Mouse (Mus musculus) megakaryocyte progenitor cell, adult 5-6 weeks (primary cell): ENCODE measurements around the gene Olfr1087. TPM values are rescaled to one million over a fixed set of nuclear protein-coding genes. Genes with fewer than 3 reads are reported as not detected.
"Not testable (repeated sequence)": the region's sequence is repeated elsewhere in the genome, so short reads cannot be mapped to it uniquely, and the experiment has no call there.

Experiments
- ATAC-seq: replicated peaks from 2 replicates; pipeline ENCODE4 v1.8.0; 2016; ENCODE audit warnings: mild to moderate bottlenecking, moderate TSS enrichment, inconsistent platforms; ENCODE audit not compliant: poor library complexity
- total RNA-seq, 2 experiments: library from RNA; stranded (forward) in 1 of 2; stranded (reverse) in 1 of 2; fragments of 157-497, 149-512 nt in 1 of 2; fragments of 200-1000 nt in 1 of 2; gene quantifications; 2 replicates each; pipeline versions ENCODE4 v1.2.3 to v1.2.4; 2015 to 2017

Gene Olfr1087
- total RNA-seq (2015) (not detected in 2 replicates), total RNA-seq (2017) (not detected in 2 replicates)

- no peak for ATAC-seq
Measured at GRCm38 (mm10) chr2:86698295-86698694, at the start of gene Olfr1087. Gene Olfr1087 (minus strand): TSS chr2:86698395.

GRCm38 (mm10) chr2:86733601-86734000, 35.4 kb upstream of the Olfr1087 start, which contains the start of gene Olfr1089:
Gene Olfr1089 (minus strand): TSS chr2:86733701.
- no peak for ATAC-seq

GRCm38 (mm10) chr2:86679992-86680391, 18.2 kb downstream of the Olfr1087 start, which contains the start of gene Olfr1086:
Gene Olfr1086 (minus strand): TSS chr2:86680092.
- no peak for ATAC-seq

- ATAC-seq: no peak
Measured at GRCm38 (mm10) chr2:86661919-86662318, 36.3 kb downstream of the Olfr1087 start, which contains the start of gene Olfr1085. Gene Olfr1085 (minus strand): TSS chr2:86662019.

- not testable (repeated sequence) for ATAC-seq
Measured at GRCm38 (mm10) chr2:86639625-86640024, 58.6 kb downstream of the Olfr1087 start, which contains the start of gene Olfr1084. Gene Olfr1084 (minus strand): TSS chr2:86639725.

Other genes with a start within 250 kb of the Olfr1087 start
- gene Olfr1065, start 247.8 kb downstream of the Olfr1087 start, total RNA-seq (2015): not detected in 2 replicates
- not detected in 2 replicates for gene Olfr1065, start 247.8 kb downstream of the Olfr1087 start, total RNA-seq (2017)
- not detected in 2 replicates for gene Olfr1066, start 242.1 kb downstream of the Olfr1087 start, total RNA-seq (2015)
- not detected in 2 replicates for gene Olfr1066, start 242.1 kb downstream of the Olfr1087 start, total RNA-seq (2017)
- not detected in 2 replicates for gene Olfr228, start 211.0 kb downstream of the Olfr1087 start, total RNA-seq (2015)
- gene Olfr228, start 211.0 kb downstream of the Olfr1087 start, total RNA-seq (2017): not detected in 2 replicates
- gene Olfr1076, start 189.9 kb downstream of the Olfr1087 start, total RNA-seq (2015): not detected in 2 replicates
- gene Olfr1076, start 189.9 kb downstream of the Olfr1087 start, total RNA-seq (2017): not detected in 2 replicates
- not detected in 2 replicates for gene Olfr1079, start 155.9 kb downstream of the Olfr1087 start, total RNA-seq (2015)
- gene Olfr1079, start 155.9 kb downstream of the Olfr1087 start, total RNA-seq (2017): not detected in 2 replicates
- not detected in 2 replicates for gene Olfr1080, start 140.2 kb downstream of the Olfr1087 start, total RNA-seq (2015)
- gene Olfr1080, start 140.2 kb downstream of the Olfr1087 start, total RNA-seq (2017): not detected in 2 replicates
- not detected in 2 replicates for gene Olfr1082, start 99.4 kb downstream of the Olfr1087 start, total RNA-seq (2015)
- not detected in 2 replicates for gene Olfr1082, start 99.4 kb downstream of the Olfr1087 start, total RNA-seq (2017)
- gene Olfr1084, start 58.7 kb downstream of the Olfr1087 start, total RNA-seq (2015): not detected in 2 replicates
- not detected in 2 replicates for gene Olfr1084, start 58.7 kb downstream of the Olfr1087 start, total RNA-seq (2017)
- not detected in 2 replicates for gene Olfr1085, start 36.4 kb downstream of the Olfr1087 start, total RNA-seq (2015)
- gene Olfr1085, start 36.4 kb downstream of the Olfr1087 start, total RNA-seq (2017): not detected in 2 replicates
- not detected in 2 replicates for gene Olfr1086, start 18.3 kb downstream of the Olfr1087 start, total RNA-seq (2015)
- gene Olfr1086, start 18.3 kb downstream of the Olfr1087 start, total RNA-seq (2017): not detected in 2 replicates
- gene Olfr1089, start 35.3 kb upstream of the Olfr1087 start, total RNA-seq (2015): not detected in 2 replicates
- gene Olfr1089, start 35.3 kb upstream of the Olfr1087 start, total RNA-seq (2017): not detected in 2 replicates
- gene Olfr1090, start 60.6 kb upstream of the Olfr1087 start, total RNA-seq (2015): not detected in 2 replicates
- gene Olfr1090, start 60.6 kb upstream of the Olfr1087 start, total RNA-seq (2017): not detected in 2 replicates
- not detected in 2 replicates for gene Olfr1093, start 84.1 kb upstream of the Olfr1087 start, total RNA-seq (2015)
- not detected in 2 replicates for gene Olfr1093, start 84.1 kb upstream of the Olfr1087 start, total RNA-seq (2017)
- gene Olfr141, start 111.6 kb upstream of the Olfr1087 start, total RNA-seq (2015): not detected in 2 replicates
- not detected in 2 replicates for gene Olfr141, start 111.6 kb upstream of the Olfr1087 start, total RNA-seq (2017)
- not detected in 2 replicates for gene Olfr1094, start 126.3 kb upstream of the Olfr1087 start, total RNA-seq (2015)
- not detected in 2 replicates for gene Olfr1094, start 126.3 kb upstream of the Olfr1087 start, total RNA-seq (2017)
- gene Olfr1095, start 153.3 kb upstream of the Olfr1087 start, total RNA-seq (2015): not detected in 2 replicates
- gene Olfr1095, start 153.3 kb upstream of the Olfr1087 start, total RNA-seq (2017): not detected in 2 replicates
- not detected in 2 replicates for gene Gm13723, start 176.4 kb upstream of the Olfr1087 start, total RNA-seq (2015)
- not detected in 2 replicates for gene Gm13723, start 176.4 kb upstream of the Olfr1087 start, total RNA-seq (2017)
- not detected in 2 replicates for gene Olfr1097, start 193.8 kb upstream of the Olfr1087 start, total RNA-seq (2015)
- gene Olfr1097, start 193.8 kb upstream of the Olfr1087 start, total RNA-seq (2017): not detected in 2 replicates
- not detected in 2 replicates for gene Olfr1098, start 226.2 kb upstream of the Olfr1087 start, total RNA-seq (2015)
- gene Olfr1098, start 226.2 kb upstream of the Olfr1087 start, total RNA-seq (2017): not detected in 2 replicates